Mouse (Mus musculus) G1E-ER4 (cell line): Measurements from ENCODE around the gene Arhgap15. TPM values are rescaled to one million over a fixed set of nuclear protein-coding genes. Genes with fewer than 3 reads are reported as not detected.

ENCODE experiments used
- GATA1 ChIP-seq: IDR thresholded peaks from one replicate; pipeline ENCODE4 v1.8.0; 2012; ENCODE audit warnings: low read length, inconsistent platforms
- polyA plus RNA-seq: library from polyadenylated mRNA; stranded (reverse); fragments of >175 nt; gene quantifications from 2 replicates; pipeline ENCODE4 v1.2.3, GENCODE M21; 2012

The Arhgap15 gene
- polyA plus RNA-seq, 1 experiment = 0.31 TPM

DNA sequence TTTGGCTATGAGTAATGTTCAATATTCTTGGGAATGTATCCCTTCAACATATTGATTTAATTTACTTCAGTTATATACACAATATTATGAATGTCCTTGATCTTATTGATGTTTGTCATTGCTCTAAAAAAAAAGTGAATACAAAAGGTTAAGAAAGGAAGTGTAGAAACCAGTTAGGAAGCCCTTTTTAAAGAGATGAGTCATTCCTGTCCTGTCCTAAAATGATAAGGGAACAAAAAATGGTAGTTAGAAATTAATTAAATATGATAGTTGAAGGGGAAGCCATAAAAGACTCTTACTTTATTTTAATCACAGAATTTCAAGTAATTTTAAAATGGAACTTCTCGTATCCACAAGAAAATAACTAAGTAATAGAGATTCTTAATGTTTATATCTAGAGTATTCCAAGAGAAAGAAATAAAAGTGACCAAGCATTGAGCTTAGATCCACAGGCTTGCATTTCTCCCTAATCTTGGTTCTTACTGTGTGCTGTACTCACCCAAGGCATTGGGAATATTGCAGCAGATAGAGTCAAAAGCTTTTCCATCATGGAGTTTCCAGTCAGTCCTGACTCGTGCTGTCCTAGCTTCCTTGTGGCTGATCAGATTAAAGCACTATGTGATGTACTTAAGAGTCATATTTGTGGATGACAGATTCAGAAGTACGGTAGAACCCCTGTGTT is 291.0 kb downstream of the Arhgap15 start:
- no peak for TF ChIP-seq GATA1

GRCm38 (mm10) chr2:44044088-44044487 is 295.5 kb downstream of the Arhgap15 start:
- no peak for TF ChIP-seq GATA1

DNA sequence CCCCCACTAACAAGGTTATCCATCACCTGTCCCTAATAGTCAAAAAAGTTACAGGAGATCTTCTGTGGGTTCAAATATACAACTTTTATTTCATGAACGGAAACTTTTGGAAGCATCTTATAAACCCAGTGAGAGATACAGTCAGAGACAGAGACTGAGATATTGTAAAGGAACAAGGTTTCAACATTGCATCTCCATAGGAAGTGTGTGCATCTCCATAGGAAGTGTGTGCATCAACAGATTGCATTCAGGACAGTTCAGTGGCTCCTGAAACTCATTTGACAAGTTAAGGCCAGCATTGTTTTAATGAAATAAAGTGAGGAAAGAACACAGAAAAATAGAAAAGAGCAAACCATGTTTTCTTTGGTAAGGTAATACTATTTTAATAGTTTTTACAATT is 296.0 kb downstream of the Arhgap15 start:
- TF ChIP-seq GATA1 = no peak

GRCm38 (mm10) chr2:44045231-44045630 is 296.6 kb downstream of the Arhgap15 start:
- no peak for TF ChIP-seq GATA1

DNA sequence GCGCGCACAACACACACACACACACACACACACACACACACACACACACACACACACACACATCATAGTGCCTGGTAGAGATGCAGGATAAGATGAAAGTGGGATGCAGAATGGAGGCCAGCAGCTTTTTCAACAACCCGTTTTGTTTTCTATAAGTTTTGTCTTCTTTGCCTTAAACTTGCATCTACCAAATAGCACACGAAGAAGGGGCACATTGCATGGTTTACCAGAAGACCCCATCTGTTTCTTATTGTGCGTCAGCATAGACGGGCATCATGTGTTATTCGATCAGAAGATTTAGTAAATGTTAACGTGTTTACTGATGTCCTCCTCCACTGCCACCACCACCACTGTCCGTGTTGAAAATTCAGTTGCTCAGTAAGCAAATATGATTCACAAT is 311.7 kb downstream of the Arhgap15 start:
- no peak for TF ChIP-seq GATA1

- TF ChIP-seq GATA1 = no peak
Observed at GRCm38 (mm10) chr2:44060716-44061115, 312.1 kb downstream of the Arhgap15 start.

GRCm38 (mm10) chr2:44065067-44065466 is 316.4 kb downstream of the Arhgap15 start:
- no peak for TF ChIP-seq GATA1

GRCm38 (mm10) chr2:44068151-44068840 is 319.7 kb downstream of the Arhgap15 start:
- no peak for TF ChIP-seq GATA1

DNA sequence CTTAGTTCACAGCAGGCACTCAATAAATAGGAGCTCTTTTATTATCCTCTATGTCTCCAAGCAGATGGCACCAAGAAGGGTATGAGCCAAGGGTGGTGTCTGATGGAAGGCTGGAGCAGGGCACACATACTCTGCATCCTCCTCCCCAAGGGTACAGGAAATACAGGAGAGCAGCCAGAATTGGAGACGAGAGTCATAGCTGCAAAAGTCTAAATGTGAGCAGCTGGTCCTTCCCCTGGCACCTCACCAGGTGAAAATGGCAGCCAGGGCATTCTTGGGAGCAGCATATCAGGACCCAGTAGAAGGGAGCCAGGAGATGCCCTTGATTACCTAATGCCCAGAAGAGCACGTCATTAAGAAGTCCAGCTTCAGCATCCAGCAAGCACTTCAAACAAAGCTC is 320.3 kb downstream of the Arhgap15 start:
- no peak for TF ChIP-seq GATA1

- no peak for TF ChIP-seq GATA1
Observed at GRCm38 (mm10) chr2:44076570-44076969, 327.9 kb downstream of the Arhgap15 start.

- TF ChIP-seq GATA1 = no peak
Observed at GRCm38 (mm10) chr2:44080530-44080929, 331.9 kb downstream of the Arhgap15 start.

DNA sequence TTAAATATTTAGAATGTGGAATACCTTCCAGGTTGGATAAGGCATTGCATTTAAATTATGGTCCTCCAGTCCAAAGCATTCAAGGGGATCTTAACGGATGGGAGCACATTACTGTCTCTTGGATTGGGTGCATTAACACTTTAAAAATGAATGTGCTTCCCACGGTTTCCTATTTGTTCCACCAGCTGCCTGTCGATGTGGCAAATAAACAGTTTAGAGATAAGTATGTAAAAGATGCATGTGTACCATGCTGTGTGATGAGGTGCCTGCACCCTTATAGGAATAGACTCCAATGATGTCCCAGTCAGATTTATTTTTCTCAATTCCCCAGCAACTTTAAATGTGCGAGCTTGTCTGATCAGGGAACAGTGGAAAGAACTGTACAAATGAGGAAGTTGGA is 332.6 kb downstream of the Arhgap15 start:
- no peak for TF ChIP-seq GATA1

- no peak for TF ChIP-seq GATA1
Observed at GRCm38 (mm10) chr2:44084471-44084870, 335.8 kb downstream of the Arhgap15 start.

DNA sequence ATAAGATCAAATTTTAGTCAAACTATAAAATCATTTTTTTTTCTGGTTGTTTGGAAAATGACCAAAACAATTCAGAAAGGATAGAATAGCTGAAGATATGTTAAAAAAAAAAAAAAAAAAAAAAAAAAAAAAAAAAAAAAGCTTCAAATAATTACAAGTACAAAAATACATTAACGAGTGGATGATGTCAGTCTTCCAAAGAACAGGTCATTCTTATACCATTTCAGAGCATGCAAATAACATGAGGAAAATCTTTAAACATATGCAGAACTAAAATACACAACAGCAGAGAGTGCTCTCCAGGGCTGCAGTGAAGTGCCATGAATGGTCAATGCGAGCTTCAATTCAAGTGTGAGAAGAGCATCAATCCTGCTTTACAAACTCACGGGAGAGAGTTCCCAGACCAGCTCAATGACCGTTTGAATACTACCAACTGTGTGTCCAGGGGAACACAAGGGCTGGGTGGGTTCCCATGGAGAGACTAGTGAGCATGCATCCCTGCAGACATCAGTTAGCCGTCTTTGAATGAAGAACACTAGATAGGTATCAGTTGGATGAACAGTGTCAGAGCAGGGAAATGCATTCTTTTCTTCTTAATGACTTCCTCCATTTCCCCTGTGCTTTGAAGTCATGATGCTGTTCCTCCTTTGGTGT is 337.9 kb downstream of the Arhgap15 start:
- no peak for TF ChIP-seq GATA1

- no peak for TF ChIP-seq GATA1
Observed at GRCm38 (mm10) chr2:44098552-44098951, 349.9 kb downstream of the Arhgap15 start.

DNA sequence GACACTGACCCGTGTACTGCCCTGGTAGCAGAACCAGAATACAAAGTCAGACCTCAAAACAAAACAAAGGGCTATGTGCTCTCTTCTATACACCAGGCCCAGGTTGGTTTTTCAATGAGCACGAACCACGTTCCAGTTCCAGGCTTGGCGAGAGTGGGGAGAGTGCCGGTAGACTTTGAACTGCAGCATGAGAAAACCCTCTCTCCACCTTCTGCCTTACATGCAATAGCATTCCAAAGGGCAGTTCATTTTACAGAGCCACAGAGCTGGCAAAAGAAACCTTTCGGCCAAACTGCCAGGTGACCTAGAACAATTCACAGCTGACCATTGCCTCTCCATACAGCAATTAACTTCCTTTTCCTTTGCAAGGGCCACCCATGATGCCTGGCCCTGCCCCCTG is 353.7 kb downstream of the Arhgap15 start:
- no peak for TF ChIP-seq GATA1

DNA sequence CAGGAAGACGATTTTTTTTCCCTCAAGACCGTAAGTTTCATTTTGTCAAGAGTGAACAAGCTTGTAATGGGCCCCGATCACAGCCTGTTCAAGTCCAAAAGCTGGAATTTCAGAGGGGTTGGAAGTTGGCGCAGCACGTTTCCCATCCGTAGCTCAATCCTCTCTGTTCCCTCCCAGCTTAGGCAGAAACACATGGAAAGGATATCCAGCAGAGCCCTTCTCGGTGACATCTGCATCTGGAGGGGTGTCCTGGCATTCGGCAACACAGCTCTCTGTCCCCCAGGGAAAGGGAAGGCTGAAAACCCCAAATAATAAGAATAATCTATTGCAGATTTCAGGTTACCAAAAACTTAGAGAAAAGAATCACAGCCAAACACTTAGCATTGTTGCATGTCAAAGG is 354.7 kb downstream of the Arhgap15 start:
- TF ChIP-seq GATA1 = no peak
